Mouse (Mus musculus): ENCODE measurements around the gene Nmur2. TPM values are rescaled to one million over a fixed set of nuclear protein-coding genes. Genes with fewer than 3 reads are reported as not detected.

The Nmur2 gene
- polyA plus RNA-seq (2016; fragmentation: Nextera tagmentation; extraction: Ambion mirVana) = 0.10 and 0.13 TPM in 2 replicates

DNA sequence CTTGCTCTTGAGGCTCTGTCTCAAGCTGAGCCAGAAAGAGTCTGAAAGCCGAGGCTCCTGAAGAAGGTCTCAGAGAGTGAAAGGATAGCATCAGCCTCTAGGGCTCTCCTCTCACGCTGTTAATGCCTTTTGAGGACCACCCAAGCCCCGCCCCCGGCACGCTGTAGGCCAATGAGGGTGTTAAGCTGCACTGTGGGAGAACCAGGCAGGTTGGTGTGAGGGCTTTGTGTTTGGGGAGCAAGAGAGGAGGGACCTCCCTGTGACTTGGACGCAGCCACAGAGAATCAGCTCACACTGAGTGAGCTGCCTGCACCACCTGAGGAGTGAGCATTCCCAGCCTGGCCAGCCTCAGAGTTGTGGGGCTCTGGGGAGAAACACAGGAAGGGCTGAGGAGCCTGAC is at the start of gene Nmur2:
Nmur2 (minus strand) TSS at position 94 of the 400 bp plus-strand sequence.
- Histone ChIP-seq H3K27ac (no peak within 1 kb of the TSS), H3K9me3 (no peaks in the 10 kb centered on the region), H3K4me3 (no peak within 1 kb of the TSS), H3K9ac (no peak within 1 kb of the TSS), H3K4me1 (no peaks in the 10 kb centered on the region), H3K4me2 (replicated peaks) (no peak within 1 kb of the TSS), H3K27me3 (no peaks in the 10 kb centered on the region), H3K36me3 (no peaks in the 10 kb centered on the region)
- no peak for ATAC-seq (ENCODE audit: insufficient number of reproducible peaks, insufficient read depth, low FRiP score, low TSS enrichment)
- 5% methylated on average over 6 of the region's 6 CpGs for WGBS

DNA sequence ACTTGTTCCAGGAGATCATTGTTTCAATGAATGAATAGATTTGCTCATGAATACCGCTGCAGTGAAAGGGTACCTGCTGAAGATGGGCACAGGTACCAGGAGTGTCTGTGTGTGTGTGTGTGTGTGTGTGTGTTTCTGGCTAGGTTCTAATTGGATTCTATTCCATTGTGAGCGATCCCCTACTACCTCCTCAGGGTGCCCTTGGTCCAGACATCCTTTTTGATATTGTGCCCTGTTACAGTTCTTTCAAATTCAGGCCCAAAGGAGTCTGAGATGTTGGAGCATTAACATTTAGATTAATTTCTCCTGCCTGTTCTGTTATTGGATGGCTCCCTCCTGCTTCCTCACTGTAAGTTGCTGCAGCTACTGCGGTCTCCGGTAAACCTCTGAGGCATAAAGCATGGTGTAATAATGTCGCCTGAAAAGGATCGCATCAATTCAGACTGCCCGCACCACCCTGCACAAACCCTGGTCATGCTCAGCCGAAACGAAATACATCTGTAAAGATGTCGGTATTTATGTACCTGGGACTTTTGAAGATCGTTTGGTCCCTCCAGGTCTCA is 48.4 kb upstream of the Nmur2 start:
- no peak for ATAC-seq (ENCODE audit: insufficient number of reproducible peaks, insufficient read depth, low FRiP score, low TSS enrichment)
- no peaks in the 10 kb centered on the region for H3K36me3 ChIP-seq
- no peak overlapping the region for H3K4me3 ChIP-seq
- H3K9ac ChIP-seq = no peak overlapping the region
- H3K4me2 ChIP-seq (replicated peaks) = no peak overlapping the region
- no peaks in the 10 kb centered on the region for H3K9me3 ChIP-seq
- 78% methylated on average over 11 of the region's 11 CpGs for WGBS
- no peaks in the 10 kb centered on the region for H3K27me3 ChIP-seq
- peaks cover 5% of the 10 kb centered on the region; the same call in 1 of the 2 replicates for H3K4me1 ChIP-seq
- no peak overlapping the region for H3K27ac ChIP-seq

DNA sequence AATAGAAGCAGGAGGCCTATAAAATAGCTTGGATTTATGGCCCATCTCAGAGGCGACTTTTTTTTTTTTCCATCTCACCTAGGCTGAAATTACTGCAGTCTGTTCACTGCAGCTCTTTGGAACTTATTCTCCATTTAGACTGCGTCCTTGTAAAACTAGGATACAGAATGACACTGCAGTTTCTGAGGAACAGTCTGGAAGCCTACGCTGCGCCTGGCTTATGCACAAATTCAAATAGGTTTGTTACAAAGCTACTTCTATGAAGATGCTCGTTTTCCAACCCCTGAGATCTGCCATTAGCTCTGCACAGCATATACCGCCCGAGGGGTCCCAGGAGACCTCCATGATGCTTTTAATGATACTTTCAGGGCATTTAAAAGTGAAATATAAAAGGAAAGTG is 31.3 kb upstream of the Nmur2 start:
- no peak for ATAC-seq (ENCODE audit: insufficient number of reproducible peaks, insufficient read depth, low FRiP score, low TSS enrichment)
- H3K4me1 ChIP-seq = no peaks in the 10 kb centered on the region
- no peaks in the 10 kb centered on the region for H3K9me3 ChIP-seq
- H3K9ac ChIP-seq = no peak overlapping the region
- no peaks in the 10 kb centered on the region for H3K36me3 ChIP-seq
- no peak overlapping the region for H3K27ac ChIP-seq
- no peak overlapping the region for H3K4me3 ChIP-seq
- no peaks in the 10 kb centered on the region for H3K27me3 ChIP-seq
- WGBS = 81% methylated on average over 7 of the region's 7 CpGs
- no peak overlapping the region for H3K4me2 ChIP-seq (replicated peaks)

DNA sequence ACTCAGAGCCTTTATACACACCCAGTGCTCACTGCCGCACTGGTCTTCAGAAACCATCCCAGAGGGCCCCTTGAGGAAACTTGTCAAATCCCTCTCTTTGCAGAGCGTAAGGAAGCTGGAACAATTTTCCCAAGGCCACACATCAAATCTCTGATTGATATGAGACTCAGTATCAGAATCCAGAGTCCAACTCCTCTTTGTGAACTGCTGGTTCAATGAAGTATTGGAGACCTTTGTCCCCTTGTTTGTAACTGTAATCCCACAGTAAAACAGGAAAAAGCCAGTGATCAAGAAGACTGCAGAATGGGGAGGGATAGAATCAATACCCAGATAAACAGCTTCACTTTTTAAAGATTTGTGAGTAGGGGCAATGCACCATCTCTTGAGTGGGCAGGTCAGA is 28.8 kb upstream of the Nmur2 start:
- no peak overlapping the region for H3K27ac ChIP-seq
- WGBS = 82% methylated on average over 2 of the region's 2 CpGs
- no peak overlapping the region for H3K9ac ChIP-seq
- ATAC-seq (ENCODE audit: insufficient number of reproducible peaks, insufficient read depth, low FRiP score, low TSS enrichment) = no peak
- H3K36me3 ChIP-seq = no peaks in the 10 kb centered on the region
- no peaks in the 10 kb centered on the region for H3K9me3 ChIP-seq
- H3K27me3 ChIP-seq = no peaks in the 10 kb centered on the region
- no peak overlapping the region for H3K4me2 ChIP-seq (replicated peaks)
- no peak overlapping the region for H3K4me3 ChIP-seq
- no peaks in the 10 kb centered on the region for H3K4me1 ChIP-seq

GRCm38 (mm10) chr11:56065147-56065546 is 24.3 kb upstream of the Nmur2 start:
- no peak for ATAC-seq (ENCODE audit: insufficient number of reproducible peaks, insufficient read depth, low FRiP score, low TSS enrichment)
- Histone ChIP-seq H3K9me3 (no peaks in the 10 kb centered on the region), H3K9ac (no peak overlapping the region), H3K4me1 (no peaks in the 10 kb centered on the region), H3K4me2 (replicated peaks) (no peak overlapping the region), H3K4me3 (no peak overlapping the region), H3K27ac (no peak overlapping the region), H3K27me3 (no peaks in the 10 kb centered on the region), H3K36me3 (no peaks in the 10 kb centered on the region)
- 81% methylated on average over 2 of the region's 2 CpGs for WGBS

DNA sequence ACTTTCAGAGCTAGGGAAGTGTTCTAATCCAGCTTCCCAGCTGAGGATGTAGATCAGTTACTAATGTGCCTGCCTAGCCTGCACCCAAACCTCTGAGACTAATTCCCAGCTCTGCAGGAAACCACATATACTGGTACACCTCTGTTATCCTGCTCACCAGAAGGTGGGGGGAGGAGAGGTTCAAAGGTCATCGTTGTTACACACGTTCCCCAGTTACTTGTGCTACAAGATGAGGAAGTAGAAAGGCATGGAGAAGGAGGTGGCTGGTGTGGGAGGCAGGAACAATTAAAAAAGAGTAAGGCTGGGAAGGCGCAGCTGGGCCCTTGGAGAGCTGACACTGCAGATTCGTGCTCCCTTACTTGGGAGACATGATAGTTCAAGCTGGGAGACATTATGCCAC is 23.8 kb upstream of the Nmur2 start:
- Histone ChIP-seq H3K9me3 (no peaks in the 10 kb centered on the region), H3K4me3 (no peak overlapping the region), H3K27me3 (no peaks in the 10 kb centered on the region), H3K9ac (no peak overlapping the region), H3K4me2 (replicated peaks) (no peak overlapping the region), H3K36me3 (no peaks in the 10 kb centered on the region), H3K4me1 (no peaks in the 10 kb centered on the region), H3K27ac (no peak overlapping the region)
- no peak for ATAC-seq (ENCODE audit: insufficient number of reproducible peaks, insufficient read depth, low FRiP score, low TSS enrichment)
- WGBS = 39% methylated on average over 4 of the region's 4 CpGs

- WGBS = 65% methylated on average over 3 of the region's 3 CpGs
- ATAC-seq (ENCODE audit: insufficient number of reproducible peaks, insufficient read depth, low FRiP score, low TSS enrichment) = no peak
- H3K27me3 ChIP-seq = no peaks in the 10 kb centered on the region
- H3K36me3 ChIP-seq = no peaks in the 10 kb centered on the region
- H3K4me1 ChIP-seq = no peaks in the 10 kb centered on the region
- H3K27ac ChIP-seq = no peak overlapping the region
- H3K9me3 ChIP-seq = no peaks in the 10 kb centered on the region
- H3K4me2 ChIP-seq (replicated peaks) = no peak overlapping the region
- no peak overlapping the region for H3K9ac ChIP-seq
- H3K4me3 ChIP-seq = no peak overlapping the region
Measured at GRCm38 (mm10) chr11:56059236-56059635, 18.4 kb upstream of the Nmur2 start.

DNA sequence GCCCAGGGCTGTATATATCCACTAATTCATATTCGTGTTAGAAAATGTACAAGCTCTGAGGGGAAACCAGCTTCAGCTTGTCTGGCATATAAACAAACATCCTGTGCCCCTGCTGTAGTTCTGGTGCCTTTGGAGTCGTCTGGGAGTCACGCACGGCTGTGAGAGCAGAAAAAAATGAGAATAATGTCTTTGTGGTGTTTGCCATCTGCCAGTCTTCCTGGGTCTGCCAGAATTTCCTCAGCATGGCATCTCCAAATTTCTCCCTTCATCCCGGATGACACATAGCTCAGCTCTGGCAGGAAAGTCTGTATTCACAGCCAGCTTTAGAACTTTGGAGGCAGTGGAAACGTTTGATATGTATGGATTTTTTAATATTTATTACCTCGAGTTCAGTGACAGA is 13.6 kb upstream of the Nmur2 start:
- Histone ChIP-seq H3K9ac (no peak overlapping the region), H3K9me3 (no peaks in the 10 kb centered on the region), H3K36me3 (no peaks in the 10 kb centered on the region), H3K27me3 (no peaks in the 10 kb centered on the region), H3K4me2 (replicated peaks) (no peak overlapping the region), H3K27ac (no peak overlapping the region), H3K4me1 (no peaks in the 10 kb centered on the region), H3K4me3 (no peak overlapping the region)
- ATAC-seq (ENCODE audit: insufficient number of reproducible peaks, insufficient read depth, low FRiP score, low TSS enrichment) = no peak
- WGBS = 71% methylated on average over 7 of the region's 7 CpGs

DNA sequence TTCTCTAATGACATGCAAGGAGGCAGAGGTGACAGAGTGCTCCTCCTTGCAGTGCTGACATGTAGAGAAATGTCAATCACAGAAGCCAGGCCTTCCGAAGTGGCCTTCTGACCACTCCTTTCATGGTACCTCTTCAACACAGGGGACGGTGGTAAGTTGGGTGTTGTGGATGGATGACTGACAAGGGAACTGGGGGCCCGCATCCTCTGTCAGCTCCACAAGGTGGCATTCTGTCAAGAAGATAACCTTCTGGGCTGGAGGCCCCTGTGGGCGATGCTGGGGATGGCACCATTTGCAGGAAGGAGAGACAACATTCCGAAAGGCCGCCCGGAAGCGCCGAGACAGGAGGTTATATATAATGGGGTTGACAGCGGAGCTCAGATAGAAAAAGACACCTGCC is 14.0 kb downstream of the Nmur2 start:
- 78% methylated on average over 10 of the region's 10 CpGs for WGBS
- Histone ChIP-seq H3K36me3 (no peaks in the 10 kb centered on the region), H3K4me3 (no peak overlapping the region), H3K9me3 (no peaks in the 10 kb centered on the region), H3K4me2 (replicated peaks) (no peak overlapping the region), H3K27ac (no peak overlapping the region), H3K4me1 (no peaks in the 10 kb centered on the region), H3K9ac (no peak overlapping the region), H3K27me3 (no peaks in the 10 kb centered on the region)
- no peak for ATAC-seq (ENCODE audit: insufficient number of reproducible peaks, insufficient read depth, low FRiP score, low TSS enrichment)

DNA sequence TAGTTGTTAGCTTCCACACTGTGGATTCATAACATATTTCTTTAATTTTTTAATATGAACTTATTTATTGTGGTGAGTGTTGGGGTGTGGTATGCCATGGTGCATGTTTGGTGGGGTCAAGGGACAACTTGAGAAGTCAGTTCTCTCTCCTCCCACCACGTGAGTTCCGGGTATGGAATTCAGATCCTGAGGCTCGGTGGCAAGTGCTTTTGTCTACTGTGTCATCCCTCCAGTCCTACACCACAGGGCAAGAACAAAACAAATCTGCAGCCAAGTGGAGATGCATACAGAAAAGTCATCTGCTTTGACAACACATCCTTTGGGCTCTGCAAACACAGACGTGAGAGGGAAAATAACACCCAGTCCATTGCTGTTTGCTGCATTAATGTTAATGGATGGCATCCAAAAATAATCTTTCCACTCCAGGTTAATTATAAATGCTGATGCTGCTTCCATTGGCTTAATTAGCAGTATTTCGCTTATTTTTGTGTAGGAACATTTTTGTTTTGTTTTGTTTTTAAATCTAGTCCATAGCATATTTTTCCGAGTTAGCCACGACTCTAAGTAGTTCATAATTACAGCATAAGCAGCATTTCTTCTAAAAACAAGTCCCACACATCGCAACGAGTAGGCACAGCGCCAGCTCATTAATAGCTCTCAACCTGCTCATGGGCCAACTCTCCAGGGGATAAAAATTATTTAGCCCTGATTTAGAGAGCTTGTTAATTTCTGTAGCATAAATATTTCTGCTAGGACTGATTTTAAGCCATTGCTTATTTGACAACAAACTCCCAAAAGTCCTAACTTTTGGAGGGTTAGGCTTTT is 14.9 kb downstream of the Nmur2 start:
- no peaks in the 10 kb centered on the region for H3K9me3 ChIP-seq
- H3K4me3 ChIP-seq = no peak overlapping the region
- H3K27me3 ChIP-seq = no peaks in the 10 kb centered on the region
- WGBS = 77% methylated on average over 10 of the region's 10 CpGs
- H3K9ac ChIP-seq = no peak overlapping the region
- H3K4me2 ChIP-seq (replicated peaks) = no peak overlapping the region
- no peak overlapping the region for H3K27ac ChIP-seq
- no peaks in the 10 kb centered on the region for H3K4me1 ChIP-seq
- H3K36me3 ChIP-seq = no peaks in the 10 kb centered on the region
- ATAC-seq (ENCODE audit: insufficient number of reproducible peaks, insufficient read depth, low FRiP score, low TSS enrichment) = no peak

DNA sequence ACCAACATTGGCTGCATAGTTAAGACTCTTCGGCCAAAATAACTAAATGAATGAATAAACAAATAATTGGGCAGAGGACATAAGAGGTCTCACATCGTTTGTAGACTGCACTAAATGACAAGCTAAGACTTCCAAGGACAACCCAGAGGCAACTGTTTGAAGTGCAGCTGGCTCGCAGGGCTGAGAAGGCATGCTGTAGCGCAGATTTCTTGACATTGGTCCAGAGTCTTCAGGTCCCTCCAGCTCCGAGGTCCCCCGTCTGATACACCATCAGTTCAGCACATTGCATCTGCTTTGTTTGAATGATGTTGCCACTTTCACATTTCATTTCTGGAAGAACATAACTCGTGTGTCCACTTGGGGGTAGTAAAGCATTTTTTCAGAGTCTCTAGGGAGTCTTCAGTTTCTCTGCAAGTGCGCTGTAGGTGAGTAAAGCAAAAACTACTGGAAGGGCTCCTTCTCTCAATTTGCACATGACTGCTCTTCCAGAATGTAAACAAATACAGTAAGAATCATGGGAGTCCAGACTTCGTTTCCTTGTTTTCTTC is 27.2 kb downstream of the Nmur2 start:
- no peak for ATAC-seq (ENCODE audit: insufficient number of reproducible peaks, insufficient read depth, low FRiP score, low TSS enrichment)
- no peak overlapping the region for H3K27ac ChIP-seq
- no peak overlapping the region for H3K9ac ChIP-seq
- no peak overlapping the region for H3K4me2 ChIP-seq (replicated peaks)
- no peaks in the 10 kb centered on the region for H3K27me3 ChIP-seq
- H3K4me3 ChIP-seq = no peak overlapping the region
- no peaks in the 10 kb centered on the region for H3K9me3 ChIP-seq
- H3K36me3 ChIP-seq = no peaks in the 10 kb centered on the region
- no peaks in the 10 kb centered on the region for H3K4me1 ChIP-seq
- WGBS = 49% methylated on average over 9 of the region's 9 CpGs

- Histone ChIP-seq H3K9me3 (no peaks in the 10 kb centered on the region), H3K27ac (no peak overlapping the region), H3K9ac (no peak overlapping the region), H3K4me3 (no peak overlapping the region), H3K4me2 (replicated peaks) (no peak overlapping the region), H3K4me1 (no peaks in the 10 kb centered on the region), H3K36me3 (no peaks in the 10 kb centered on the region), H3K27me3 (no peaks in the 10 kb centered on the region)
- WGBS = 68% methylated on average over 2 of the region's 2 CpGs
- ATAC-seq (ENCODE audit: insufficient number of reproducible peaks, insufficient read depth, low FRiP score, low TSS enrichment) = no peak
Measured at GRCm38 (mm10) chr11:56012396-56012795, 28.4 kb downstream of the Nmur2 start.
